Mouse (Mus musculus): ENCODE data around the gene Cstad. TPM values are rescaled to one million over a fixed set of nuclear protein-coding genes. Genes with fewer than 3 reads are reported as not detected.

Cstad gene
- polyA plus RNA-seq, 1 experiment = 0.38 TPM

- DNase-seq (ENCODE audit: low read depth, low spot score) = no peak
- WGBS = 80% methylated on average over 6 of the region's 6 CpGs
These were observed 1.9 kb upstream of the Cstad start for GRCm38 (mm10) chr2:30592951-30593350.

- 75% methylated on average over 13 of the region's 13 CpGs for WGBS
These were observed 1.1 kb upstream of the Cstad start for GRCm38 (mm10) chr2:30593636-30594310.

GRCm38 (mm10) chr2:30595796-30596195, 956 bp downstream of the Cstad start:
- WGBS = 79% methylated on average over 4 of the region's 4 CpGs
- no peak for DNase-seq (ENCODE audit: low read depth, low spot score)

More at GRCm38 (mm10) chr2:30593636-30594310, 1.1 kb upstream of the Cstad start:
- no peak for DNase-seq (ENCODE audit: low read depth, low spot score)

GRCm38 (mm10) chr2:30599621-30600020, 4.8 kb downstream of the Cstad start:
- WGBS = 25% methylated on average over 3 of the region's 3 CpGs
- DNase-seq (ENCODE audit: low read depth, low spot score) = no peak

GRCm38 (mm10) chr2:30600291-30600690, 5.5 kb downstream of the Cstad start:
- no peak for DNase-seq (ENCODE audit: low read depth, low spot score)
- WGBS = 4% methylated on average over 9 of the region's 9 CpGs

- 26% methylated on average over 20 of the region's 20 CpGs for WGBS
- no peak for DNase-seq (ENCODE audit: low read depth, low spot score)
These were observed 6.4 kb downstream of the Cstad start for GRCm38 (mm10) chr2:30600965-30601841.

GRCm38 (mm10) chr2:30602451-30602850, 7.6 kb downstream of the Cstad start:
- no peak for DNase-seq (ENCODE audit: low read depth, low spot score)

- WGBS = 85% methylated on average over 5 of the region's 5 CpGs
These were observed 8.9 kb downstream of the Cstad start for GRCm38 (mm10) chr2:30603731-30604130.

GRCm38 (mm10) chr2:30604880-30605761, 10.3 kb downstream of the Cstad start:
- no peak for DNase-seq (ENCODE audit: low read depth, low spot score)

More at GRCm38 (mm10) chr2:30603731-30604130, 8.9 kb downstream of the Cstad start:
- DNase-seq (ENCODE audit: low read depth, low spot score) = no peak

GRCm38 (mm10) chr2:30605762-30606051, 10.9 kb downstream of the Cstad start:
- DNase-seq (ENCODE audit: low read depth, low spot score) = no peak
- WGBS = 33% methylated on average over 6 of the region's 6 CpGs

More at GRCm38 (mm10) chr2:30604880-30605761, 10.3 kb downstream of the Cstad start:
- WGBS = 18% methylated on average over 32 of the region's 32 CpGs

- 20% methylated on average over 23 of the region's 23 CpGs for WGBS
These were observed 11.8 kb downstream of the Cstad start for GRCm38 (mm10) chr2:30606621-30607052.

GRCm38 (mm10) chr2:30607941-30608340, 13.1 kb downstream of the Cstad start:
- 63% methylated on average over 8 of the region's 8 CpGs for WGBS

More at GRCm38 (mm10) chr2:30606621-30607052, 11.8 kb downstream of the Cstad start:
- DNase-seq (ENCODE audit: low read depth, low spot score) = no peak

GRCm38 (mm10) chr2:30608690-30609201, 13.9 kb downstream of the Cstad start:
- 89% methylated on average over 10 of the region's 10 CpGs for WGBS
- DNase-seq (ENCODE audit: low read depth, low spot score) = no peak

More at GRCm38 (mm10) chr2:30607941-30608340, 13.1 kb downstream of the Cstad start:
- no peak for DNase-seq (ENCODE audit: low read depth, low spot score)

- no peak for DNase-seq (ENCODE audit: low read depth, low spot score)
- 6% methylated on average over 18 of the region's 18 CpGs for WGBS
These were observed 18.7 kb downstream of the Cstad start for GRCm38 (mm10) chr2:30613574-30613973.

- WGBS = 62% methylated on average over 9 of the region's 9 CpGs
These were observed 19.5 kb downstream of the Cstad start for GRCm38 (mm10) chr2:30614151-30614923.

GRCm38 (mm10) chr2:30615869-30616268, 21.0 kb downstream of the Cstad start:
- DNase-seq (ENCODE audit: low read depth, low spot score) = no peak
- WGBS = 97% methylated on average over 2 of the region's 2 CpGs

More at GRCm38 (mm10) chr2:30614151-30614923, 19.5 kb downstream of the Cstad start:
- DNase-seq (ENCODE audit: low read depth, low spot score) = no peak

- DNase-seq (ENCODE audit: low read depth, low spot score) = no peak
- WGBS = 77% methylated on average over 6 of the region's 6 CpGs
These were observed 21.6 kb downstream of the Cstad start for GRCm38 (mm10) chr2:30616464-30616863.

GRCm38 (mm10) chr2:30618487-30619248, 23.8 kb downstream of the Cstad start:
- 32% methylated on average over 6 of the region's 6 CpGs for WGBS
- DNase-seq (ENCODE audit: low read depth, low spot score) = peak; percentile 65

Measured in large intestine, adult 2 months (tissue).